Mouse (Mus musculus) heart, embryonic 16.5 days (tissue): ENCODE results near the gene Ccdc57. TPM values are rescaled to one million over a fixed set of nuclear protein-coding genes. Genes with fewer than 3 reads are reported as not detected.
"Not testable (repeated sequence)": the region's sequence is repeated elsewhere in the genome, so short reads cannot be mapped to it uniquely, and the experiment has no call there.

Experiments used
- ATAC-seq: fragments of 200-750 bp; cut with Nextera tagmentation; replicated peaks from 2 replicates; pipeline ENCODE4 v1.8.0; 2017; ENCODE audit warnings: moderate number of reproducible peaks; ENCODE audit not compliant: insufficient read depth, low FRiP score; ENCODE audit errors: extremely low read depth
- H3K27ac ChIP-seq: fragments of 300-500 bp; sonication (generic); 2 replicates; pipeline ENCODE4 v1.5.1; 2014; ENCODE audit warnings: mild to moderate bottlenecking, low read length, control low read depth, moderate library complexity
- H3K27me3 ChIP-seq: fragments of 300-500 bp; sonication (generic); 2 replicates; pipeline ENCODE4 v1.6.1; 2014; ENCODE audit warnings: low read length, mixed read lengths; ENCODE audit not compliant: control insufficient read depth, insufficient read depth
- H3K36me3 ChIP-seq: fragments of 300-500 bp; sonication (generic); 2 replicates; pipeline ENCODE4 v1.6.1; 2014; ENCODE audit not compliant: control insufficient read depth, insufficient read depth
- H3K4me1 ChIP-seq: fragments of 300-500 bp; sonication (generic); 2 replicates; pipeline ENCODE4 v1.6.1; 2014; ENCODE audit warnings: low read length, mixed read lengths; ENCODE audit not compliant: control insufficient read depth, insufficient read depth
- H3K4me2 ChIP-seq: fragments of 300-500 bp; sonication (generic); 2 replicates; pipeline ENCODE4 v1.6.1; 2014; ENCODE audit warnings: low read depth, mild to moderate bottlenecking, control low read depth, low read length
- H3K4me3 ChIP-seq: fragments of 300-500 bp; sonication (generic); 2 replicates; pipeline ENCODE4 v1.5.1; 2014; ENCODE audit warnings: mild to moderate bottlenecking, control low read depth, low read length
- H3K9ac ChIP-seq: fragments of 300-500 bp; sonication (generic); 2 replicates; pipeline ENCODE4 v1.6.1; 2014; ENCODE audit warnings: low read length, control low read depth
- H3K9me3 ChIP-seq: fragments of 300-500 bp; sonication (generic); replicated peaks from 2 replicates; pipeline ENCODE4 v1.6.1; 2016; ENCODE audit warnings: low read length; ENCODE audit not compliant: control insufficient read depth
- WGBS: fragments of 180-500 bp; shearing (Covaris S2); extraction: QIAGEN DNeasy Blood & Tissue Kit; methylation state at CpG from one replicate; pipeline ENCODE4 v1.1.7; 2014; 5-methylcytosine and 5-hydroxymethylcytosine counted together
- polyA plus RNA-seq: library from polyadenylated mRNA; unstranded; fragments of >200 nt; fragmentation: Nextera tagmentation; extraction: Ambion mirVana; gene quantifications from 2 replicates; pipeline ENCODE4 v1.2.1, GENCODE M21; 2015

Gene Ccdc57
- polyA plus RNA-seq, 1 experiment from 2014 or later, result 4.5 TPM

DNA sequence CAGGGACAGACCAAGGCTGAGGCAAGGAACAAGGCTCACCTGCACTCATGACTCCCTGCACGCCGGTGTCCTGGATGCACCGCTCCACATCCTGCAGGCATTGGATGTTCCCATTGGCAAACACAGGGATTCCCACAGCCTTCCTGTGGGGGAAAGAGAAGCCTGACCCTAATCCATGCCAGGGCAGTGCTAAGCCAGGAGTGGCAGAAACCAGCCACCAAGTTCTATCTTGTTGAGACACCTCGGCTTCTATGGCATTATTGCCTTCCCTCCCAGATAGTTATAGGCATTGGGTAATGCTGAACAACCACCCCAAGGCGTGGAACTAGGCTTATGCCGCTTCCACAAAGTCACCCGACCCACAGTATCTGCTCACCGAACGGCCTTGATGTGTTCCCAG, 140.0 kb downstream of the Ccdc57 start:
- peaks cover 12% of the 10 kb centered on the region for H3K4me1 ChIP-seq
- no peaks in the 10 kb centered on the region for H3K9me3 ChIP-seq
- no peak overlapping the region for H3K4me2 ChIP-seq
- H3K27ac ChIP-seq, result no peak overlapping the region
- H3K4me3 ChIP-seq, result no peak overlapping the region
- no peaks in the 10 kb centered on the region for H3K27me3 ChIP-seq
- H3K36me3 ChIP-seq, result peaks cover 30% of the 10 kb centered on the region
- no peak overlapping the region for H3K9ac ChIP-seq
- no peak for ATAC-seq
- 95% methylated on average over 9 of the region's 9 CpGs for WGBS

DNA sequence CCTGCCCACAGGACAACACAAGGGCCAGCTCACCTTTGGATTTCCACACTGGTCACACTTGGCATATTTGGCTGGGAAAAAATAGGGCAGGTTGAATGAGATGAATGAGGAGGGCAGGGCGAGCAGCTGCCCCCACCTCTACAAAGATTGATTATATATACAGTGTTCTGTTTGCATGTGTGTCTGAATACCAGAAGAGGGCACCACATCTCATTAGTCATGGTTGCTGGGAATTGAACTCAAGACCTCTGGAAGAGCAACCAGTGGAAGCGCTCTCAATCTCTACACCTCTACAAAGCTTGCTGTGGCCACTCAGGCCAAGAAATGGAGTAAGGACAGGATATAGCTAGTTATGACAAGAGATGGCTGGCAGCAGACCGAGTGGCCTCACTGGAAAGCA, 142.9 kb downstream of the Ccdc57 start:
- Histone ChIP-seq H3K4me1 (peaks cover 6% of the 10 kb centered on the region), H3K4me2 (no peak overlapping the region), H3K36me3 (peaks cover 38% of the 10 kb centered on the region), H3K27me3 (no peaks in the 10 kb centered on the region), H3K4me3 (no peak overlapping the region), H3K9ac (no peak overlapping the region), H3K27ac (no peak overlapping the region), H3K9me3 (no peaks in the 10 kb centered on the region)
- ATAC-seq, result no peak
- 94% methylated on average over 3 of the region's 3 CpGs for WGBS

- peaks cover 35% of the 10 kb centered on the region for H3K36me3 ChIP-seq
- H3K9ac ChIP-seq, result no peak overlapping the region
- H3K27me3 ChIP-seq, result no peaks in the 10 kb centered on the region
- no peaks in the 10 kb centered on the region for H3K9me3 ChIP-seq
- no peak overlapping the region for H3K4me3 ChIP-seq
- no peak overlapping the region for H3K27ac ChIP-seq
- WGBS, result 88% methylated on average over 4 of the region's 4 CpGs
- peaks cover 8% of the 10 kb centered on the region for H3K4me1 ChIP-seq
- no peak for ATAC-seq
- no peak overlapping the region for H3K4me2 ChIP-seq
Observed at GRCm38 (mm10) chr11:120789355-120789754, 143.3 kb downstream of the Ccdc57 start.

- H3K9ac ChIP-seq, H3K27ac ChIP-seq, H3K9me3 ChIP-seq, H3K4me2 ChIP-seq, ATAC-seq, H3K4me3 ChIP-seq, H3K4me1 ChIP-seq, H3K27me3 ChIP-seq: not testable (repeated sequence)
- 85% methylated on average over 9 of the region's 10 CpGs for WGBS
- peaks cover 35% of the 10 kb centered on the region for H3K36me3 ChIP-seq
Observed at GRCm38 (mm10) chr11:120788460-120788859, 144.2 kb downstream of the Ccdc57 start.

GRCm38 (mm10) chr11:120785145-120785544, 147.5 kb downstream of the Ccdc57 start:
- Histone ChIP-seq H3K9me3 (no peaks in the 10 kb centered on the region), H3K27ac (no peak overlapping the region), H3K4me2 (peak overlapping the region; percentile 99), H3K27me3 (no peaks in the 10 kb centered on the region), H3K36me3 (peaks cover 22% of the 10 kb centered on the region), H3K4me1 (peaks cover 12% of the 10 kb centered on the region), H3K9ac (peak overlapping the region; percentile 97), H3K4me3 (peak overlapping the region; percentile 97)
- WGBS, result 30% methylated on average over 9 of the region's 9 CpGs
- no peak for ATAC-seq

GRCm38 (mm10) chr11:120784064-120784791, 148.4 kb downstream of the Ccdc57 start, which contains the start of the genes Rfng and Gps1:
Rfng (minus strand) TSS chr11:120784207.
Gps1 (plus strand) TSS chr11:120784272.
- Histone ChIP-seq H3K27ac (peak within 1 kb of the TSS; percentile 66), H3K27me3 (no peaks in the 10 kb centered on the region), H3K9me3 (no peaks in the 10 kb centered on the region), H3K36me3 (peaks cover 13% of the 10 kb centered on the region), H3K4me1 (peaks cover 12% of the 10 kb centered on the region), H3K4me3 (peak within 1 kb of the TSS; percentile 97), H3K4me2 (peak within 1 kb of the TSS; percentile 99), H3K9ac (peak within 1 kb of the TSS; percentile 97)
- WGBS, result under 1% methylated on average over 75 of the region's 107 CpGs
- ATAC-seq, result peak; percentile 83

- WGBS, result 1% methylated on average over 41 of the region's 42 CpGs
- peak overlapping the region; percentile 97 for H3K9ac ChIP-seq
- H3K4me3 ChIP-seq, result peak overlapping the region; percentile 97
- H3K27me3 ChIP-seq, result no peaks in the 10 kb centered on the region
- H3K36me3 ChIP-seq, result peaks cover 10% of the 10 kb centered on the region; the same call in 1 of the 2 replicates
- H3K4me1 ChIP-seq, result peaks cover 12% of the 10 kb centered on the region
- H3K9me3 ChIP-seq, result no peaks in the 10 kb centered on the region
- peak overlapping the region; percentile 99 for H3K4me2 ChIP-seq
- peak; percentile 19; the same call in 1 of the 2 replicates for ATAC-seq
- H3K27ac ChIP-seq, result peak overlapping the region; percentile 66
Observed at GRCm38 (mm10) chr11:120783426-120784063, 149.1 kb downstream of the Ccdc57 start.

GRCm38 (mm10) chr11:120781361-120781760, 151.3 kb downstream of the Ccdc57 start:
- WGBS, result 95% methylated on average over 6 of the region's 6 CpGs

GRCm38 (mm10) chr11:120779876-120780275, 152.8 kb downstream of the Ccdc57 start:
- Histone ChIP-seq H3K9me3 (no peaks in the 10 kb centered on the region), H3K4me2 (no peak overlapping the region), H3K36me3 (no peaks in the 10 kb centered on the region), H3K4me3 (no peak overlapping the region), H3K27ac (no peak overlapping the region), H3K9ac (no peak overlapping the region), H3K4me1 (peaks cover 9% of the 10 kb centered on the region), H3K27me3 (no peaks in the 10 kb centered on the region)
- no peak for ATAC-seq
- WGBS, result 96% methylated on average over 1 of the region's 1 CpGs

More at GRCm38 (mm10) chr11:120781361-120781760, 151.3 kb downstream of the Ccdc57 start:
- H3K27ac ChIP-seq, H3K9ac ChIP-seq, H3K36me3 ChIP-seq, H3K4me2 ChIP-seq, H3K27me3 ChIP-seq, ATAC-seq, H3K4me3 ChIP-seq, H3K9me3 ChIP-seq: not testable (repeated sequence)
- H3K4me1 ChIP-seq, result peaks cover 13% of the 10 kb centered on the region
